Mouse (Mus musculus) myocyte (in vitro differentiated cells): ENCODE measurements around the gene Kcnk1. TPM values are rescaled to one million over a fixed set of nuclear protein-coding genes. Genes with fewer than 3 reads are reported as not detected.

Source experiments
- H3K27me3 ChIP-seq: one replicate; pipeline ENCODE4 v1.6.1; 2011; ENCODE audit not compliant: control insufficient read depth, insufficient read depth, insufficient read length
- H3K36me3 ChIP-seq: one replicate; pipeline ENCODE4 v1.6.1; 2011; ENCODE audit not compliant: control insufficient read depth, insufficient read depth
- H3K4me2 ChIP-seq: one replicate; pipeline ENCODE4 v1.6.1; 2011; ENCODE audit warnings: low read depth, control low read depth
- H3K4me3 ChIP-seq: one replicate; pipeline ENCODE4 v1.5.1; 2011; ENCODE audit warnings: mild to moderate bottlenecking, control low read depth, moderate library complexity
- H3K79me2 ChIP-seq: one replicate; pipeline ENCODE4 v1.6.1; 2011; ENCODE audit not compliant: control insufficient read depth, insufficient read depth
- H3ac ChIP-seq: one replicate; pipeline ENCODE4 v1.6.1; 2011; ENCODE audit not compliant: control insufficient read depth, insufficient read length
- CEBPB ChIP-seq: IDR thresholded peaks from 2 replicates; pipeline ENCODE4 v1.6.1; 2011; ENCODE audit warnings: mild to moderate bottlenecking, moderate library complexity; ENCODE audit not compliant: poor library complexity, insufficient read depth, severe bottlenecking
- E2F4 ChIP-seq: IDR thresholded peaks from one replicate; pipeline ENCODE4 v1.6.1; 2011; ENCODE audit warnings: mild to moderate bottlenecking, control low read depth, moderate library complexity; ENCODE audit not compliant: insufficient read depth
- MAX ChIP-seq: IDR thresholded peaks from one replicate; pipeline ENCODE4 v1.6.1; 2011; ENCODE audit warnings: low read depth, mild to moderate bottlenecking, control low read depth
- MYOD1 ChIP-seq, 3 experiments: IDR thresholded peaks; one replicate each; pipeline ENCODE4 v1.6.1; 2011; ENCODE audit warnings: control low read depth in 2 of 3, low read depth in 2 of 3, mild to moderate bottlenecking in 2 of 3, moderate library complexity in 1 of 3; ENCODE audit not compliant: insufficient read length in 2 of 3, control insufficient read depth in 1 of 3
- MYOG ChIP-seq, 3 experiments: IDR thresholded peaks; one replicate each; pipeline ENCODE4 v1.6.1; 2011; ENCODE audit warnings: control low read depth in 2 of 3, low read depth in 2 of 3, mild to moderate bottlenecking in 2 of 3; ENCODE audit not compliant: insufficient read length in 2 of 3, control insufficient read depth in 1 of 3, insufficient read depth in 1 of 3
- POLR2A ChIP-seq: IDR thresholded peaks from one replicate; pipeline ENCODE4 v1.6.1; 2011; ENCODE audit warnings: low read depth, mild to moderate bottlenecking, control low read depth, moderate library complexity; ENCODE audit not compliant: insufficient read length
- POLR2AphosphoS2 ChIP-seq: IDR thresholded peaks from one replicate; pipeline ENCODE4 v1.6.1; 2011; ENCODE audit warnings: low read depth, control low read depth; ENCODE audit not compliant: insufficient read length
- REST ChIP-seq: IDR thresholded peaks from one replicate; pipeline ENCODE4 v1.6.1; 2011; ENCODE audit warnings: mild to moderate bottlenecking, control low read depth, moderate library complexity; ENCODE audit not compliant: insufficient read depth, insufficient read length
- SRF ChIP-seq: IDR thresholded peaks from one replicate; pipeline ENCODE4 v1.6.1; 2011; ENCODE audit warnings: low read depth; ENCODE audit not compliant: control insufficient read depth, insufficient read length
- TCF12 ChIP-seq: IDR thresholded peaks from one replicate; pipeline ENCODE4 v1.6.1; 2011; ENCODE audit warnings: mild to moderate bottlenecking, control low read depth; ENCODE audit not compliant: poor library complexity, insufficient read depth, severe bottlenecking
- TCF3 ChIP-seq: IDR thresholded peaks from one replicate; pipeline ENCODE4 v1.6.1; 2011; ENCODE audit warnings: low read depth, control low read depth; ENCODE audit not compliant: insufficient read length
- USF1 ChIP-seq: IDR thresholded peaks from one replicate; pipeline ENCODE4 v1.6.1; 2011; ENCODE audit warnings: low read depth, mild to moderate bottlenecking, control low read depth, moderate library complexity
- polyA plus RNA-seq: library from polyadenylated mRNA; unstranded; fragments of >200 nt; fragmentation: generic; extraction: Trizol; gene quantifications from one replicate; pipeline ENCODE4 v1.2.1, GENCODE M21; 2012; ENCODE audit warnings: missing spikeins

Gene Kcnk1
- polyA plus RNA-seq, 1 experiment = not detected

DNA sequence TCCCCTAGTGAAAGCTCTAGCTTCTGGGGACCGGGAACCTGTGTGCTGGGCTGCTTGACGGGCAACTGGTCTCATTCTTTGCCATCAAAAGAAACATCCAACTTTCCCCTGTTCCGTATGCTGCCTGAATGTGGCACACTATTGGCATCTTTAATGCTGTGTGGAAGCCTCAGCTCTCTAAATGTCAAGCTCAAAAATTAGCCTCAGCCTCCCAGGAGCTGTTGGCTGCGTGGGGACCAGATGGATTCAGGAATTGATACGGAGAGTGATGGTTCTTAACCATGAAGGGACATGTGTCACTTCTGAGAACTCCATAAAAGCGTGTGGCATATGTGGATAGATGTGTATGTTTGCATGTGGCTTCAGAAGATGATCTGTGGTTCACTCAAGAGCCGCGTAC is 27.0 kb downstream of the Kcnk1 start:
- Histone ChIP-seq H3K27me3 (no peaks in the 10 kb centered on the region), H3K79me2 (no peaks in the 10 kb centered on the region), H3K36me3 (no peaks in the 10 kb centered on the region), H3K4me3 (no peak overlapping the region), H3ac (no peak overlapping the region), H3K4me2 (no peak overlapping the region)
- no peak for TF ChIP-seq TCF12
- no peak for TF ChIP-seq USF1
- no peak for TF ChIP-seq E2F4
- no peak for TF ChIP-seq POLR2A
- no peak for TF ChIP-seq REST
- no peak for TF ChIP-seq MAX
- no peak for TF ChIP-seq POLR2AphosphoS2
- TF ChIP-seq TCF3 = no peak
- TF ChIP-seq CEBPB = no peak
- TF ChIP-seq MYOD1 (IDR thresholded peaks at IDR 0.05; ENCODE audit: control insufficient read depth in 1 of 3, insufficient read length in 2 of 3, low read depth in 2 of 3) = no peak
- TF ChIP-seq SRF = no peak
- no peak for TF ChIP-seq MYOG (IDR thresholded peaks at IDR 0.05; ENCODE audit: control insufficient read depth in 1 of 3, insufficient read depth in 1 of 3, insufficient read length in 2 of 3, low read depth in 2 of 3)

DNA sequence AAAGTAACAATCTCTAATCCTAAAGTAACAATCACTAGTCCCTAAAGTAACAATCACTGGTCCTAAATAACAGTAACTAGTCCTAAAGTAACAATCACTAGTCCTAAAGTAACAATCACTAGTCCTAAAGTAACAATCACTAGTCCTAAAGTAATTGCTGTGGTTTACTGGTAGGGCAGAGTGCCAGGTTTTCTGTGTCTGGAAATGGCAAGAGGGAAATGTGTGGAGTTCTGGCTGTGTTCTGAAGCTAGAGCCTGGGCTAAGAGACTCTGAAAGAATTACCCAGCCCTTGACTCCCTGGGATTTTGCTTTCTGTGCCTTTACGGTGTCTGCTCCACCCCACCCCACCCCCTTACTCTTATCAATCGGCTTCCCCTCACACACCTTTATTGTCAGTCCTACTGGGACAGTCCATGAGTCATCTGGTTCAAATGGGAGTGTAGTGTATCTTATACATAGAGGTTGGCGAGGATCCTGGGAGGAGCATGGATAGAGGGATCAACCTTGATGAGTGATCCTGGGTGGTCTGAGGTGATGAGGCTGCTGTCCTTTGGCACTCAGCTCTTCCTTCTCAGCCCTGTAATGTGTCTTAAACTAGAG is 28.8 kb downstream of the Kcnk1 start:
- H3K79me2 ChIP-seq = no peaks in the 10 kb centered on the region
- no peaks in the 10 kb centered on the region for H3K36me3 ChIP-seq
- peaks cover 3% of the 10 kb centered on the region for H3K27me3 ChIP-seq
- no peak overlapping the region for H3K4me3 ChIP-seq
- H3K4me2 ChIP-seq = no peak overlapping the region
- TF ChIP-seq POLR2AphosphoS2 (no peak), MYOD1 (IDR thresholded peaks at IDR 0.05; ENCODE audit: control insufficient read depth in 1 of 3, insufficient read length in 2 of 3, low read depth in 2 of 3) (no peak), E2F4 (no peak), MAX (no peak)
- H3ac ChIP-seq = no peak overlapping the region

DNA sequence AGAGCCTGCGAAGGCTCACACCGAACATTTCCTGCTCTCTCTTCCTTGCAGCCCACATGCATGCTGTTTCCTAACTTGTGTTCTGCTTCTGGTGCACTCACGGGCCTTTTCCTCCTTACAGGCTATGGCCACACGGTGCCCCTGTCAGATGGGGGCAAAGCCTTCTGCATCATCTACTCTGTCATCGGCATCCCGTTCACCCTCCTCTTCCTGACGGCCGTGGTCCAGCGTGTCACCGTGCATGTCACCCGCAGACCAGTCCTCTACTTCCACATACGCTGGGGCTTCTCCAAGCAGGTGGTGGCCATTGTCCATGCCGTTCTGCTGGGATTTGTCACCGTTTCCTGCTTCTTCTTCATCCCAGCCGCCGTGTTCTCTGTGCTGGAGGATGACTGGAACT is 29.9 kb downstream of the Kcnk1 start:
- Histone ChIP-seq H3K4me2 (no peak overlapping the region), H3K4me3 (no peak overlapping the region), H3K36me3 (no peaks in the 10 kb centered on the region), H3K27me3 (peaks cover 12% of the 10 kb centered on the region), H3K79me2 (no peaks in the 10 kb centered on the region), H3ac (no peak overlapping the region)
- TF ChIP-seq TCF12 (no peak), MYOD1 (IDR thresholded peaks at IDR 0.05; ENCODE audit: control insufficient read depth in 1 of 3, insufficient read length in 2 of 3, low read depth in 2 of 3) (no peak), POLR2AphosphoS2 (no peak), USF1 (no peak), REST (no peak), MYOG (IDR thresholded peaks at IDR 0.05; ENCODE audit: control insufficient read depth in 1 of 3, insufficient read depth in 1 of 3, insufficient read length in 2 of 3, low read depth in 2 of 3) (no peak), TCF3 (no peak), MAX (no peak), SRF (no peak), E2F4 (no peak), CEBPB (no peak), POLR2A (no peak)

DNA sequence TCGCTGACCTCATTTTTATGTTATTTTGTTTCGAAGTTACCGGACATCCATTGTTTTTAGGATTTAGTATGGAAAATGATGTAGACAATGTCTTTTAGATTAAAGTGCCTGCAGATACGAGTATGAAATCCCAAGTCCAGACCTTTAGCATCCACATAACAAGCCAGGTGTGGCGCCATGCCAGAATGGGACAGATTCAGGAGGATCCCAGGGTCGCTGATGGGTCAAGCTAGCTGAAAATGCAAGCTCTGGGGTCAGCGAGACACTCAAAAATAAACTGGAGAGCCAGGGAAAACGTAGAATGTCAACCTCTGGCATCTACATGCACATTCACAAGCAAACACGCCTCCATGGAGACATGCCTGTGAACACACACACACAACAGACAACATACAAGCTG is 31.2 kb downstream of the Kcnk1 start:
- no peak overlapping the region for H3K4me3 ChIP-seq
- peaks cover 12% of the 10 kb centered on the region for H3K27me3 ChIP-seq

DNA sequence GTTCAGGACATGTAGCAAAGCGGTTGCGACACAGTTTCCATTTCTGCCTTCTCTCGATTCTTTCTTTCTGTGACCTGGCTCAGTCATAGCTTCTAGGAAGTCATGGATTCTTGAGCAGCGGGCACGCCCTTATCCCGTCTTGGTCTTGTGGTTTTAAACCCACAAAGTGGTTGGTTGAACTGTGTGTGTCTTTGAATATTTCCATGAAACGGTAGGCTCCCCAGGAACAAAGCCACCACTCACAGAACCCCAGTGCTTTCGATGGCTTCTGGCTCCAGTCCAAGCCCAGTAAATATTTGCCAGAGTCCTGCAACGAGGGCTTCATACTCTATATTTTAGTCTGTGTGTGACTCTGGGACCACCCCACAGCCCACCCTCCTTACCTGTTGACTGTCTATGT is 31.6 kb downstream of the Kcnk1 start:
- Histone ChIP-seq H3K4me2 (no peak overlapping the region), H3K27me3 (peaks cover 12% of the 10 kb centered on the region), H3K4me3 (no peak overlapping the region), H3K36me3 (no peaks in the 10 kb centered on the region), H3K79me2 (no peaks in the 10 kb centered on the region), H3ac (no peak overlapping the region)
- no peak for TF ChIP-seq MYOG (IDR thresholded peaks at IDR 0.05; ENCODE audit: control insufficient read depth in 1 of 3, insufficient read depth in 1 of 3, insufficient read length in 2 of 3, low read depth in 2 of 3)
- TF ChIP-seq CEBPB = no peak
- no peak for TF ChIP-seq SRF
- no peak for TF ChIP-seq E2F4
- no peak for TF ChIP-seq USF1
- no peak for TF ChIP-seq POLR2AphosphoS2

More for the DNA sequence above, 31.2 kb downstream of the Kcnk1 start:
- Histone ChIP-seq H3K79me2 (no peaks in the 10 kb centered on the region), H3ac (no peak overlapping the region), H3K36me3 (no peaks in the 10 kb centered on the region), H3K4me2 (no peak overlapping the region)
- TF ChIP-seq TCF3 = no peak
- no peak for TF ChIP-seq POLR2AphosphoS2
- TF ChIP-seq E2F4 = no peak
- no peak for TF ChIP-seq SRF
